Mouse (Mus musculus): ENCODE results near the gene Tnni2.

Gene Tnni2

DNA sequence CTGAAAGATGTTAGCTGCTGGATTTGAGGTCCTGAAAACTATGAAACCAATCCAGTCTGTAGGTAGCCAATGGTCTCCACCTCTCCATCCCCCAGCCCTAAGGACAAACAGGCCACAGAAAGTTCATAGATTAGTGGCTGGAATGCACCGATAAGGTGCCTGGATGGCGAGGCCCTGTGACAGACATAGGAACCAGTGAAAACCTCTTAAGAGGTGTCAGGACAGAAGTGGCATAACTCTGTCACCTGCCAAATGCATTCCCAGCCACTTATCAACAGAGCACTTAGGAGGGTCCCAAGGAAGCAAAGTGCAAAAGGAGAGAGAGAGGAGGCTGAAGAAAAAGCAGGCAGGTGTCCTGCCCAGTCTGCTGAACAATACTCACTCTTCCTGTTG lies 17.7 kb downstream of the Tnni2 start:
- DNase-seq (ENCODE audit: low spot score) = no peak

DNA sequence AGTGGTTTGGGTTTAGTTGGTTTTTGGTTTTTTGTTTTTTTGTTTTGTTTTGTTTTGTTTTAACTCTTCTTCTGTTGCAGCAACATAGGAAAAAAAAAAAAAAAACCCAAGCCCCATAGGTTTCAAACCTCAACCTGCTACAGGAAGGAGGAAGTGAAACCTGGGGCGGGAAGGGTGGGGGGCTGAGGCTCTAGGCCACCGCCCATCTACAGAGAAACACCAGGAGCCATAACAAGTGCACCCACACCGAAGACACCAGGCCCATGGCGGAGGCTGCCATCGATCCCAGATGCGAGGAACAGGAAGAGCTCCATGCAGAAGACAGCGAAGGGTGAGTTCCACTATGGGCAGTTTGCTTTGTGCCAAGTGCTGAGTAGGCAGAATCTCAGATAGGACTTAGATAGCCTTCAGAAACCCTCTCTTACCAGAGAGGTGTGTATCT lies 19.0 kb downstream of the Tnni2 start, which contains the start of gene Lsp1:
TSS of gene Lsp1 (plus strand) at position 174 of the 442 bp plus-strand sequence.
- DNase-seq (ENCODE audit: low spot score) = no peak

DNA sequence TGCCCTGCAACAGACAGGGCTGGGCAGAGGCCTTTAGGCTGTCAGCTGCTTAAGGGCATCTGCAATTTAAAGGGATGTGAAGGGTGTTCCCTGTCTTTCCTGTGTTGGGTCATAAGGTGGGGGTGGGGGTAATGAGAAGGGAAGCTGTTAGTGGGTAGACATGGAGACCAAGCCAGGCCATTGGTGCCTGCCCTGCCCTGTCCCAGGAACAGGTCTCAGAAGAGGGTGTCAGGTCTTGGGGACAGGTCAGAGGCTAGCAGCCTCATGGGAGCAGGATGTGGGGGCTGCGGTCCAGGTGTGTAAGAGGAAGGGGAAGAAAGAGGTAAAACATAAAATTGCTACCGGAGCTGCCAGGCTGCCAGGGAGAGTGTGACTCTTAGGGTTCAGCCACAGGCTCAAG lies 19.8 kb downstream of the Tnni2 start:
- DNase-seq (ENCODE audit: low spot score) = no peak

DNA sequence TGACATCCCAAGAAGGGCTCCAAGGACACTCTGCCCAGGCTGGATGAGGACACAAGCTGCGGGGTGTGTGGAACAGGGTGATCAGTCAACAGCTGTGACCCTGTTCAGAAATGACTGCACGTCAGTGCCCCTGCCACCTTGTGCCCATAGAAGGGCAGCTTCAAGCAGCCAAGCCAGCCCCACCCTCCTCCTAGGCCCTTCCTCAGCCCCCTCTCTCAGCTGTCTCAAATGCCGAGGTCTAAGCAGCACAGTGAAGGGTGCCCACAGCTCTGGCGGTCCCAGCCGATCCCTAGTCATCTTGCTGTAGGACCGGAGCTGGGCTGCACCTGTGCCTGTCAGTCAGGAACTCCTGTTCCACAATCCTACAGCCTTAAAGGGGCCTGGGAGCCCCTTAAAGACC lies 20.6 kb downstream of the Tnni2 start:
- DNase-seq (ENCODE audit: low spot score) = no peak

DNA sequence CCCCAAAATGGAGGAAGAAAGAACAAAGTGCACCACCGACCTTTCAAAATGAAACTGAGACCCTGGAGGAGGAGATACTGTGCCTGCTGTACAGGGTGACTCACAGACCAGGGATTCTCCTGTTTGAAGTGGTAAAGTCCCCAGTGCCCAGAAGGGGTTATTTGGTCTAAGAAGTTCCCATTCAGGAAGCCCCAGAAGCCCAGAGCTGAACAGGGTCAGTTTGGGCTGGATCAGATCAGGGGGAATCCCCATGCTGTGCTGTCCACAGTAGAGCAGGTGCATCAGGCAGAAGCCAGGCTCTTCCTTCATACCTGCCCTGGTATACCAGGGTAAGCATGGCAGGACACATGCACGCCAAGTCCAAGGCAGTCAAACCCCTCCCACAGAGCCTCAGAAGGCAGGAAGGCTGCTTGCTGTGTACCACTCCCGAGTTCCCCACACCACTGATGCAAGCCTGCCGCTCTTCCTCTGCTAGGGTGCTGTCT lies 21.0 kb downstream of the Tnni2 start:
- no peak for DNase-seq (ENCODE audit: low spot score)

DNA sequence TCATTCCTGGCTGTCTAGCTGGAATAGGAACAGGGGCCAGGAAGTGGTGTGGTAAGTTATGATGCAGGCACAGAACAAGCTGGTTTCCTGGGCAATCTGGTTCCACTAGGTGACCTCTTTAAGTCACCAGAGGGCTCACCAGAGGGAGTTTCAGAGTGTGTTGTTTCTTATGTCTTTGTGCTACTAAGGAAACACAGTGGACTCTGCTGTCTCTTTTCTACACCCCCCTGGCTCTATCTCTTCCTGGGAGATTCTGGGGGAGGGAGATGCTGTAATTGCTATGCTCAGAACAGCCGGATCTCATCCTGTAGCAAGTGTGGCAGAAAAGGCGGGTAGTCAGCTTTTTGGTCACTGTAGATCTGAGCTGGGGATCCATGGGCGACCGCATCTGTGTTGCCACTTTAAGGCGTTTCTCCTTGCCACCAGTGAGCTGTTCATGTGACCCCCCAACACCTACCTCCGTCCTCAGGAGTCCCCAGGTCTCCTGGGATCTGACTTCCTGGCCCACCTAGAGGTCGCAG lies 28.6 kb downstream of the Tnni2 start:
- no peak for DNase-seq (ENCODE audit: low spot score)

DNA sequence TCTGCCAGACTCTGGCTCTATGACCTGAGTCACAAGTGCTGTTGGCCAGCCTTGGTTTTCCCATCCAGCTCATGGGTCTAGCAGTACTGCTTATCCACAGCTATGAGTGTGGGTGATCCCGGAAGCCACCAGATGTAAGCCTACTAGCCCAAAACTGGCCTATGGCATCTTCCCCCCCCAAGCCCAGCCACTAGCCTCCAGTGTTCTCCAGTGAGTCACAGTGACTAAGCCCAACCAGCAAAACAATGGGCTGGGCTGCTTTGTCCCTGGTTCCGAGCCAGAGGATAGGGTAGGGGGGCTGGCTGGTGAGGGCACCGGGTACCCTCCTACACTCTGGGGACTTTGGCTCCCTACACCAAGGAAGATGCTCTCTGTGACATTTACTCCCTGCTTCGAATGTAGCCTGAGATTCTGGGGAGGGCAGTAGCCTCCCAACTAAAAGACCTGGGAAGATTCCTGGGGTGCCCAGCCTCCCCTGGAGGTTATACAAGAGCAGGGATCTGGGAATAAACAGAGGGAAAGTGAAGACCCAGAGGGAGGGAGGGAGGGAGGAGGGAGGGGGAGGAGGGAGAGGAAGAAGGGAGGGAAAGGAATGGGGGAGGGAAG lies 29.3 kb downstream of the Tnni2 start:
- no peak for DNase-seq (ENCODE audit: low spot score)

DNA sequence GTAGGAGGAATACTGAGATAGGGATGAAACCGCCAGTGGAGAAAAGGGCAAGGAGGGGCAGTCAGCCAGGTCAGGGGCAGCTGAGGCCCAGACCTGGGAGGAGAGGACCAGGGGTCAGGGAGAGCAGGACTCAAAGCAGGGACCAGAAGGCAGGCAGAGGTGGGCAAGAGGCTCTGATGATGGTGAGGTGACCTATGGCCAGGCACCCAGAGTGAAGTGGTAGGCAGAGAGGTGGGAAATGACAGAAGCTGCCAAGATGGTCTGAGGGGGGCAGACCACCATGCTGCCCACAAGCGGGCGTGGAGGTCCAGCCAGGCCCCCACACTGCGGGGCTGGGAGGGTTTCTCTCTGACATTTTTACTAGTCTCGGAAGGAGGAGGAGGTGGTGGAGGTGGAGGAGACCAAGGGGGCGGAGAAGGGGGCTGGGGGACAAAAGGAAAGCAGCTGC lies 29.8 kb downstream of the Tnni2 start:
- no peak for DNase-seq (ENCODE audit: low spot score)

DNA sequence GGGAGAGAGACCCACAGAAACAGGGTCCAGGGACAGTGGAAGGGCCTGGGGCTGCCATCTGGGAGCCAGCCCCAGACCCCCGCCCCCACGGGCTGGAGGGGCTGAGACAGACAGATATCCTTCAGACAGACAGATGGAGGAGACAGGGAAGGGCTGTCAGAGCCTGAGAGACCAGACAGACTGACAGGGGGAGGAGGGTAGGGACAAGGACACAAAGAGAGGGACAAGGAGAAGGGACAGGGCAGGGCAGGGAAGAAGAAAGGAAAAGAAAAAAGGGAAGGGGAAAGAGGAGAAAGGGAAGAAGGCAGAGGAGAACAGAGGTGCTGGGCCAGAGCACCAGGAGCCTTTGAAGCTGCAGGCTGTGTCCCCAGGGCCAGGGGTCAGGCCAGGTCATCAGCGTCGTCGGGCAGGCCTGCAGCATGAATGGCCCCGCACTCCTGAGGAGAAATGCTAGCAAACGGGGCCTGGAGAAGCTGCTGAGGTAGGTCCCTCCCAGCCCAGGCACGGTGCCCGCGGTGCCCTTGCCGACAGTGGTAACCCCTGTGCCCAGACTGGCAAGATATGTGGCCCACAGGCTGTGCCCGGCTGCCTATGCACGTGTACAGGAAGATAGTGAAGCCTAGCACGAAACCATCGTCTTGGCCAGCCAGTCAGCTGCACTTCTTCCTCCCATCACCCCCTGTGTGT lies 30.4 kb downstream of the Tnni2 start:
- DNase-seq (ENCODE audit: low spot score) = no peak

DNA sequence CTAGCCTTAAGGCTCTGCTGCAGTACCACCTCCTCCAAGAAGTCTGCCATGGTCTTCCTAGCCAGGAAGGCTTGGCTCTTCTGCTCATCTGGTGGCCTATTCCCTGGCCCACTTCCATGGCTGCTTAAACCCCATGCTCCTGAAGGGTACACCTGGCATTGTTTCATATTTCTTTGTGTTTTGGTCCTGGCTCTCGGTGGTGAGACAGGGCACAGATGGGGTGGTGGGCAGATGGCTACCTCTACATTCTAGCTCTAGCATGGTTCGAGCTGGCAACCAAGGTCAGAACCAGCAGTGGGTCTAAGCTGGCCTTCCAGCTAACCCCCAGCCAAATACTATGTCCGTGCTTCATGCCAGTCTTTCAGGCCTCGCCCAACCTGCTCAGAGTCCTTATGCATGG lies 31.3 kb downstream of the Tnni2 start:
- DNase-seq (ENCODE audit: low spot score) = no peak

DNA sequence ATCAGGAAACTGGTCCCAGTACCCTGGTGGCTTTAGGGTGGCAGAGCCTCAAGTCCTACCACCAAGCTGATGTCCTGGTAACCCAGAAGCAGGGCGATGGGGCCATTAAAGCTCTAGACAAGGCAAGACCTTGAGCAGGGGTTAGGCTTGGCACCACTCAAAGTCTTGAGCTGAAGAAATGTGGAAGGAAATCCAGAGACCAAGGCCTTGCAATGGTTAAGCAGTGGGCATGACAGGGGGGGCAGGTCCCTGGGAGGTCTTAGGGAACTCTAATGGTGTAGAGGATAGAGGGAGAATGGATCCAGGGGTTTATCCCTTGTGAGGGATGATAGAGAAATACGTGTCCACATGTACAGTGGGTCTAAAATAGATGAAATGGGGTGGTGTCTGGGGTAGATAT lies 31.9 kb downstream of the Tnni2 start:
- DNase-seq (ENCODE audit: low spot score) = no peak

DNA sequence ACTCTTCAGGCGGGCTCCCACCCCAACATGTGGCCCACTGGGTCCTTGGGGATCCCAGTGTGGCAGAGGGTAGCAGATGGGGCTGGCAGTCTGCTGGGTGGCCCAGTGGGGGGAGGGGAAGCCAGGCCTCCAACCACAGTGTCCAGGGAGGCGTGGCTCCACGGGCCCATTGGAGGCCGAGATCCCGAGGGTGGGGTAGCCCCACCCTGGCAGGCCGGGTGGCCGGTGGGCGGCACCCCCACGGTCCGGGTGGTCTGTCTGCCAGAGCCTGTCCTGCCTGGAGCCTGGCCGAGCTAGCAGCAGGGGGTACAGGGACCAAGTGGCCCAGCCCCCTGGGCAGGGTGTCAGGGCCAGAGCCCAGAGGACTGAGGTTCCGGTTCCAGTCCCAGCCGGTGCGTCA lies 33.2 kb downstream of the Tnni2 start:
- DNase-seq (ENCODE audit: low spot score) = no peak

DNA sequence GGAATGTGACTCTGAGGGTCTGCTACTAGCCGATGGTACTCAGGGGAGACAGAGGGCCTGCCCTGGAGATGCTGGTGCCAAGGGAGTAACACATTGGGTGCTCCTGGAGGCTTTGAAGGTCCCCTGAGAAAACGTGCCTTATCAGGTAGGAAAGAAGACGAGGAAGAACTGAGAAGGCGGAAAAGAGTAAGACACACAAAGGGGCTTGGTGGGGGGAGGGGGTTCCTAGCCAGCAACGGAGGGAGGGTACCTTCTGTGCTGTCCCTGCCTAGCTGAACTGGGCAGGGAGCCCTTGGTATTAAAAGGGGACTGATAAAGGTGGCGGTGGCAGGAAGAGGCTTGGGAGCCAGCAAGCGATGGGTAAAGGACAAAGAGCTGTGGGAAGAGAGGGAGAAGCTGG lies 34.0 kb downstream of the Tnni2 start:
- DNase-seq (ENCODE audit: low spot score) = no peak

DNA sequence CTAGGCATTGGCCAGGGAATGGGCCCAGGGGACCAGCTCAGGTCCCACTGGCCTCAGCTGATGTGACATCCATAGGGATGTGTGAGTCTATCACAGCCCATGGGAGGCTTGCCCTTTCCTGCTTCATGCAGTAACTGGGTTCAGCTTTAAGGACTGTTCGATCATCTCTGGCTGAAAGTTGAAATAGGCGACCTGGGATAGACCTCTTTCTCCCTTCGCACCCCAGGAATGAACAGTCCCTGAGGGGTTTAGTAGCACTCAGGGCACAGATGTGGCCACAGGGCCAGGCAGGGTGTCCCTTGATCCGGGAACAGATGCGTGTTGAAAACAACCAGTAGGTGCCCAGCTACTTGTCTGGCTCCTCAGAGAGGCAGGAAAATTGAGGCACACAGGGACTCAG lies 34.7 kb downstream of the Tnni2 start:
- DNase-seq (ENCODE audit: low spot score) = no peak

DNA sequence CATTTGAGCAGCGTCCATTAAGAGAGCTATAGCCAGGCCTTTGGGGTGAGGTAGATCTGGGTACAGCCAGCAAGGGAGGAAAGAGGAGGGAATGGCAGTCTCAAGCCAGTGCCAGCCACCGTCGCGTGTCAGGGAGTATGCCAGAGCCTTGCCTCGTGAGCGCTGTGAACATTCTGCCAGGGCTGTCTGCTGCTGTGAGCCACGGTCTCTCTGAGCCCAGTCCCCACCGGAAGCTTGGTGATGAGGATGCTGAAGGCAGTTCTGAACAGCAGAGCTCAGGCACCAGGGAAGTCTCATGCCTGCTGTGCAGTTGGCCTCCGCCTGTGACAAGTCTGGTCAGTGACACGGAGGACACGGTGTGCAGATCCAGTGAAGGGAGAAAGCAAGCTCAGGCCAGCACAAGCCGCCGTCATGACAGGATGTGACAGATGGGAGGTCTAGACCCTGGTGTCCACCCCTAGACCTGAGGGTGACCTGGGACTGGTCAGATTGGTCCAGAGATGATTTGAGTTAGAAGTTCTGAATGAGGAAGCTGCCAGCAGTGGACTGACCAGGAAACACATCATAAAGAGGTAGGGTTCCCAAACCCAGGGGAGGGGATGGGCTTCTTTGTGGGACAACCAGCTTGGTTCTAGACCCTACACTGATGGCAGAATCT lies 35.3 kb downstream of the Tnni2 start:
- no peak for DNase-seq (ENCODE audit: low spot score)

DNA sequence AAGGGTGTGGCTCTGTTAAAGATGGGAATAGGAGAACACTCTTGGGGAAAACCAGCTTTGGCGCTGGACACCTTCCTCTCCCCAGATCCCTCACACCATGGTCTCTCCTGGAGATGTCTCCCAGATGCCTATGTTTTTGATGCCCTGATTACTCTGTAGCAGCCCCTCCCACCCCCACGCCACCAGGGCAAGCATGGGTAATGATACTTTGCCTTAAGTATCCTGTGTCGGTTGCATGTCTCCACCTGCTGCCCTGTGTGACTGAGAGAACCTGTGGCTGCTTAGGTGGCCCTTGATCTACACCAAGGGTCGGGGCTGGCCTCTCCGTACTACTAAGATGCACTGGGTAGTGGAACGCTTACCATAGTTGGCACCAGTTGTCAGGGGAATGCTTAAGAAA lies 36.4 kb downstream of the Tnni2 start:
- DNase-seq (ENCODE audit: low spot score) = no peak

DNA sequence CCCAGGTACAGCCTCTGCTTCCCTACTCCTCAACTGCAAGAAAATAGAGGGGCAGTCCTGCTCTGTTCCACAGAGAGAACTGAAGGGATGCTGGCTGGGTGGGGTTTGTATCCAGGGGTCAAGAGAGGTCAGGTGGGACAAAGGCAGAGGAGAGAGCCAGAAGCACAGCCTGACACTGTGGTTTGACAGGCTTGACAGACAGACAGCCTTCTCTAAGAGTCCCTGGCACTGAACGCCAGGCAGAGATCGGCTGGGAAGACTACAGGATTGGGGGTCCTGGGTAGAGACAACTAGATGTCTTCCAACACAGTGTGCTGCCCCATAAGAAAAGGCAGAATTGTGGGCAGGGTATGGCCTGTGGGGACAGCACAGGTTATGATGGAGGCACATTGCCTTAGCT lies 37.0 kb downstream of the Tnni2 start:
- DNase-seq (ENCODE audit: low spot score) = no peak

DNA sequence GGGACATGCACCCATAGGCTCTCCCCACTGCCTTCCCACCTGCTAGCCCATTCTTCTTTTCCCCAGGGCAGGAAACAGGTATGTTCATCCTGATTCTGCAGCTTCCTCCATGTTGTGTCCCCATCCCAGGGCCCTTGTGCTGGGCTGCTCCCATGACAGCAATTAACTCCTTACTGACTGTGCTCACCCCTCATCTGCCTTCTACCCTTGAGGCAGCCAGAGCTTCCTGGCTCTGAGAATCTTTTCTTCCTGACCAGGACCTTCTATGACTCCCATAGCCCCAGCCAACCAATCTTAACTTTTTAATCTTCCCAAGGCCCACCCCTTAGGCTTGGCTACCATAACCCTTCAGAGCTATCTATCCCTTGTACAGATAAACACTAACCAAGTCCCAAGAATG lies 37.7 kb downstream of the Tnni2 start:
- DNase-seq (ENCODE audit: low spot score) = no peak

DNA sequence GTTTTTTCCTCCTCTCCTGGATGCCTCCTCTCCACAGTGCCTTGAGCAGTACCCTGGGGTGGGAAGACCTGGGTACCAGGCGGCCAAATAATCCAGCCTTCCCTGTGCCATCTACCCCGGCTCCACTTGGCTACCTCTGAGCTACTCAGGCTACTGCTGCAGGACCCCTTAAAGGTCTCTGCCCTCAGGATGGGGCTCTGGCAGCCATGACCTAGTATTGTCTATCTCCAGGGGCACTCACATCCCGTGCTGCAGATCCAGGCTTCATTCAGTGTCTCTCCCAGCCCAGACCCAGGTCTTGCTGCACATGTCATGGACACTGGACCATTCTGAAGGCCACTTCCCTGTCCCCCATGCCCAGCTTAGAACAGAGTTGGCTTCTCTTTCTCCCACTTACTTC lies 38.3 kb downstream of the Tnni2 start:
- no peak for DNase-seq (ENCODE audit: low spot score)

DNA sequence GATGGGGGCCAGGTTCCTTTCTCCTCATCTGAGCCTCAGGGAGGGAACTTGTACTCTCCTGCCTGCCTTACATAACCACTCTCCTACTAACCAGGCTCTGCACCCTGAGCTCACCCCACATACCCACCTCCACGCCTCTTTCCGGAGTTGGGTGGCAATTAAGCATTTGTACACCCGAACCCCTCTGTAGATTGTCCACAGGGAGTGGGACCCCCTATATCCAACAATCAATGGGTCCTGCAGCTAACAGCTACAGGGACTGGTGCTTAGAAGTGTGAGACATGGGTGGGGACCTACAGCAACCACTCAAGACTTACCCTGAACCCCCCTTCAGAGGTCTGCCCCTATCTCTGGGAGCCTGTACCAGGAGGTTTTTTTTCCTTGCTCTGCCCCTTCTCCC lies 39.1 kb downstream of the Tnni2 start:
- no peak for DNase-seq (ENCODE audit: low spot score)

DNA sequence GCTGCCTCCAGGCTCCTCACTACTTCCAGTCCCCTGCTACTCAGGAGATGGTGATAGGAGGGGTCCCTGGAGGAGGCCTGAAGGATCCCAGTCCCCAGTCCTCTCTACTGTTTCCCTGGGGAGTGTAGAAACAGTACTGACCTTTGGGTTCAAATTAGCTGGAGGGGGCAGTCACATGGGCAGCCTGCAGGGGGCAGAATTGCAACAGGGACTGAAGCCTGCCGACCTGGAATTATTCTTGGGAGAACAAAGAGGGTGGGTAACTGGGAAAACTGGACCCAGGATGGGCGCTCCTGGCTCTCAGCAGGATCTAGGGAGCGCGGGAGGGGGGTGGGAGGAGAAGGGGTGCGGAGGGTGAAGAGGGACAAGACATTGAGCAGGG lies 39.6 kb downstream of the Tnni2 start:
- DNase-seq (ENCODE audit: low spot score) = no peak

DNA sequence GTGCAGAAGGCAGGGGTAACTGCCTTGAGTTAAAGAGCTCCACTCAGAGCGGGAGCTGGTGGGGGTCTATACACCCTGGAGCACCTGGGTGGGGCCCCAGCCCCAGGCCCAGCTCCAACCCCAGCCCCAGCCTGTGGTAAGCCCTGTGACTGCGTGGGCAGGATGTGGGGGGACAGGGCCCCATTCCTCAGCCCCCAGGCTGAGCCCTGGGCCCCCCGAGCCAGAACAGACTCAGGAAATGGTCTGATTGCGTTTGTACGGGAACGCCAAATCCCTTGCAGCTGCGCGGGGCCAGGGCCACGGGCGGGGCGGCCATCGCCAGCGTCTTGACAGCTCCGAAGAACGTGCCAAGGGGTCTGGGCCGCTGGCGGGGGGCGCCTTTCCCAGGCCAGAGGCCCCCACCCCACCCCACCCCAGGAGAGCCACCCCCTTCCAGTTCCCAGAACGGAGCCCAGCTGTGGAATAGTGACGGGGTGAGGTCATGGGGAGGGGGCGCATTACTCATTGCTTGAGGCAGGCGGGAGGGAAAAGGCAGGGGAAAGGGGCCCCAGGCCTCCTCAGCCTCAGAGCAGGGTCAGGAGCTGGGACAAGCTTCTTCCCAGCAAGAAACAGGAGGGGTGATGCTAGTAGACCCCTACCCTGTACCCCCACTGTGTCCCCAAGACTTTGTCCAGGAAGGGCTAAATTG lies 40.1 kb downstream of the Tnni2 start:
- no peak for DNase-seq (ENCODE audit: low spot score)

DNA sequence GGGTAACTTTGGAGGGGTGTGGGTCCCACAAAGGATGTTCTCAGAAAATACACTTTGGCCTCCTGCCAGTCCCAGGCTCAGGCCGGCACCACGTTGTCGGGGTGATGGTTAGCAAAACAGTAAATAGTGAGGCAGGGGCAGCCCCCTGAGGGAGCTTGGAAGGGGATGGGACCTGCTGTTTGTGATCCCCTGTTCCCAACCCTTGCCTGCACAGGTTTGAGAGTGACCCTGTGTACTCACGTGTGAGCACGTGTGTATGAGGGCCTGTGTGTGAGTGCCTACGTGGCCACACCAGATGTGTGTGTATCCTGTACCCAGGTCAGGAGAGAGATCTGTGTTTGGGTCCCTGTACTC lies 40.6 kb downstream of the Tnni2 start:
- no peak for DNase-seq (ENCODE audit: low spot score)
